Mouse (Mus musculus) hindbrain, embryonic 14.5 days (tissue): Measurements from ENCODE around the gene Pdlim7. TPM values are rescaled to one million over a fixed set of nuclear protein-coding genes. Genes with fewer than 3 reads are reported as not detected.

Source experiments
- ATAC-seq: fragments of 200-750 bp; cut with Nextera tagmentation; 2 replicates; pipeline ENCODE4 v1.8.0; 2017; ENCODE audit warnings: moderate number of reproducible peaks, mild to moderate bottlenecking, moderate TSS enrichment, moderate library complexity; ENCODE audit not compliant: low FRiP score
- DNase-seq: peaks from one replicate; pipeline ENCODE4 v3.0.0-alpha.2; 2015; ENCODE audit warnings: low spot score
- H3K27ac ChIP-seq: fragments of 300-500 bp; sonication (generic); 2 replicates; pipeline ENCODE4 v1.5.1; 2014; ENCODE audit warnings: mild to moderate bottlenecking, moderate library complexity
- H3K27me3 ChIP-seq: fragments of 300-500 bp; sonication (generic); 2 replicates; pipeline ENCODE4 v1.6.1; 2014; ENCODE audit warnings: mild to moderate bottlenecking, low read length, mixed read lengths; ENCODE audit not compliant: control insufficient read depth, insufficient read depth
- H3K36me3 ChIP-seq: fragments of 300-500 bp; sonication (generic); replicated peaks from 2 replicates; pipeline ENCODE4 v1.6.1; 2014; ENCODE audit not compliant: control insufficient read depth, insufficient read depth
- H3K4me1 ChIP-seq: fragments of 300-500 bp; sonication (generic); replicated peaks from 2 replicates; pipeline ENCODE4 v1.6.1; 2014; ENCODE audit warnings: antibody characterized with exemption, low read length, mixed read lengths; ENCODE audit not compliant: control insufficient read depth, insufficient read depth
- H3K4me2 ChIP-seq: fragments of 300-500 bp; sonication (generic); replicated peaks from 2 replicates; pipeline ENCODE4 v1.6.1; 2014; ENCODE audit warnings: mild to moderate bottlenecking, moderate library complexity
- H3K4me3 ChIP-seq: fragments of 300-500 bp; sonication (generic); replicated peaks from 2 replicates; pipeline ENCODE4 v1.5.1; 2014; ENCODE audit warnings: mild to moderate bottlenecking, low read length
- H3K9ac ChIP-seq: fragments of 300-500 bp; sonication (generic); 2 replicates; pipeline ENCODE4 v1.6.1; 2014
- H3K9me3 ChIP-seq: fragments of 300-500 bp; sonication (generic); 2 replicates; pipeline ENCODE4 v1.6.1; 2016; ENCODE audit warnings: low read length; ENCODE audit not compliant: control insufficient read depth
- WGBS: fragments of 180-500 bp; shearing (Covaris S2); extraction: QIAGEN DNeasy Blood & Tissue Kit; methylation state at CpG from one replicate; pipeline ENCODE4 v1.1.7; 2014; 5-methylcytosine and 5-hydroxymethylcytosine counted together
- polyA plus RNA-seq: library from polyadenylated mRNA; unstranded; fragments of >200 nt; fragmentation: Nextera tagmentation; extraction: Ambion mirVana; gene quantifications from 2 replicates; pipeline ENCODE4 v1.2.1, GENCODE M21; 2014

Gene Pdlim7
- polyA plus RNA-seq, 1 experiment from 2014 or later = 139 TPM

DNA sequence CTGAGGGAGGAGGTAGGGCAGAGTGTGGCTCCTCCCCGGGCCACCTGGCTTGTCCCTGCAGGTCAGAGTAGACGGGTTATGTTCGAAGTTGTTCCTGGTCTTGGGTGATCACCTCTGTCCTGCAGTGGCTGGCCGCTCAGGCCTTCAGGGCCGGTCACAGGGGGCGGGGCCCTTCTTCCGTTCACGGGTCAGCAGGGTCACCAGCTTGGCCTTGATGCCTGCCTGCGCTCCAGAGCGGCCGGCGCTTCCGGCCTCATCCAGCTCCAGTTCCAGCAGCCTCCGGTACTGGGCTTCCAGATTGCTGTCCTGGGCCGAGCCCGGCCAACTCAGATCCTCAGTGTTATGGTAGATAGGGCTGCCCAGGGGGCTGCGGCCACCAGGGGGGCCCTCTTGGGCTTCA lies 9.8 kb upstream of the Pdlim7 start:
- no peak for ATAC-seq
- Histone ChIP-seq H3K4me2 (no peak overlapping the region), H3K9me3 (no peaks in the 10 kb centered on the region), H3K27me3 (no peaks in the 10 kb centered on the region), H3K4me3 (no peak overlapping the region), H3K9ac (no peak overlapping the region), H3K36me3 (no peaks in the 10 kb centered on the region), H3K4me1 (no peaks in the 10 kb centered on the region), H3K27ac (no peak overlapping the region)
- DNase-seq = no peak
- WGBS = 68% methylated on average over 17 of the region's 17 CpGs

DNA sequence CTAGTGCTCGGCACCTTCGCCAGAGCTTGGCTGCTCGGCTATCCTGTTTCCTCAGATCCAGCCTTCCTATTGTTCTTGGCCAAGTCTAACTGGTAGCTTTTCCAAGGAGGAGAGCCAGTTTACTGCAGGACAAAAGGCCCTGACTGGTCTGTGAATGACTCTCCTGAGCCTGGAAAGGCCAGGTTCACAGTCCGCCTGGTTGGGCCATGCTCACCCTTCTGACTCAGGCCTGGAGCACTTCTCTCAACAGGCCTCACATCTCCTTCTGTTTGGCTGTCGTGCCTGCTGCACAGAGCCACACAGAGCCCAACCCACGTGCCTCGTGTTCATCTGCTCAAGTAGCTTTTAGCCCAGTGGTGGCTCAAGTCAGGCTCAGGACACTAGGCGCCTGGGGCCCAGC lies 9.3 kb upstream of the Pdlim7 start:
- no peaks in the 10 kb centered on the region for H3K27me3 ChIP-seq
- no peaks in the 10 kb centered on the region for H3K9me3 ChIP-seq
- H3K4me3 ChIP-seq = no peak overlapping the region
- no peak overlapping the region for H3K4me2 ChIP-seq
- no peaks in the 10 kb centered on the region for H3K36me3 ChIP-seq
- DNase-seq = no peak
- no peak overlapping the region for H3K27ac ChIP-seq
- H3K9ac ChIP-seq = no peak overlapping the region
- no peak for ATAC-seq
- WGBS = 68% methylated on average over 8 of the region's 8 CpGs
- H3K4me1 ChIP-seq = no peaks in the 10 kb centered on the region

DNA sequence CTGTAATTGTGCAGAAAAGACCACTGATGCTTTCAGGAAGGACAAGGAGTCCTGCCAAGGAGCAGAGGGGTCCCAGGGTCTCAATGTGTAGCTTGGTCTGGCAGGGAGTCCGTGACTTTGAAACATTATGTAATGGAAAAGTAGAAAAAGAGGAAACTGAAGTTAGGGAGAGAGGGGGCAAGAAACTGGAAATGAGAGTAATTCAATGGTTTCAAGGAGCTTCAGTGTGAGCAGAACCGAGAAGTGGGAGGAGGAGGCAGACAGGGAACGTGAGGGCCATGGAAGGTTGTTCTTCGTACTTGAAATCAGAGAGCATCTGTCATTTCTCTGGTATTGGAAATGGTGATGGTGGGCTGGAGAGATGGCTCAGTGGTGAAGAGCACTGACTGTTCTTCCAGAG lies 6.1 kb upstream of the Pdlim7 start:
- Histone ChIP-seq H3K9me3 (no peaks in the 10 kb centered on the region), H3K4me2 (no peak overlapping the region), H3K36me3 (no peaks in the 10 kb centered on the region), H3K27me3 (no peaks in the 10 kb centered on the region), H3K27ac (no peak overlapping the region), H3K9ac (no peak overlapping the region), H3K4me3 (no peak overlapping the region), H3K4me1 (no peaks in the 10 kb centered on the region)
- ATAC-seq (no peak), DNase-seq (no peak)
- WGBS = 83% methylated on average over 4 of the region's 4 CpGs

DNA sequence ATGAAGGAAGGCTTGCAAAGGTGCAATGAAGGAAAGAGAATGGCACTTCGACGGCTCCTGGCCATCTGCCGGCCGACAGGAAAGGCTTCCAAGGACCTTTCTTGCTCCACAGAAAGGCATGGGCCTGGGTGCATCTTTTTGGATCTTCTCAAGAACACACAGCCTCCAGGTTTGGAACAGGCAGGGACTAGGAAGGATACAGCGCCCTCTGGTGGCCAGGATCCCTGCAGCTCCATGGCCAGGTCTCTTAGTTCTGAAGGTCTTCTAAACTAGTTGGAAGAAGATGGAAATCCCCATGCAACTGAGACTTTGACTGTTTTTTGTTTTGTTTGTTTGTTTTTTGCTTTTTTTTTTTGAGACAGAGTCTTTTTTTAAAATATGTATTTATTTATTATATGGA lies 3.5 kb upstream of the Pdlim7 start:
- ATAC-seq (no peak), DNase-seq (peak; percentile 91)
- WGBS = 6% methylated on average over 5 of the region's 5 CpGs
- H3K36me3 ChIP-seq = no peaks in the 10 kb centered on the region
- no peak overlapping the region for H3K9ac ChIP-seq
- H3K27me3 ChIP-seq = no peaks in the 10 kb centered on the region
- H3K4me1 ChIP-seq = peaks cover 14% of the 10 kb centered on the region
- H3K9me3 ChIP-seq = no peaks in the 10 kb centered on the region
- H3K27ac ChIP-seq = no peak overlapping the region
- H3K4me2 ChIP-seq = no peak overlapping the region
- H3K4me3 ChIP-seq = no peak overlapping the region

DNA sequence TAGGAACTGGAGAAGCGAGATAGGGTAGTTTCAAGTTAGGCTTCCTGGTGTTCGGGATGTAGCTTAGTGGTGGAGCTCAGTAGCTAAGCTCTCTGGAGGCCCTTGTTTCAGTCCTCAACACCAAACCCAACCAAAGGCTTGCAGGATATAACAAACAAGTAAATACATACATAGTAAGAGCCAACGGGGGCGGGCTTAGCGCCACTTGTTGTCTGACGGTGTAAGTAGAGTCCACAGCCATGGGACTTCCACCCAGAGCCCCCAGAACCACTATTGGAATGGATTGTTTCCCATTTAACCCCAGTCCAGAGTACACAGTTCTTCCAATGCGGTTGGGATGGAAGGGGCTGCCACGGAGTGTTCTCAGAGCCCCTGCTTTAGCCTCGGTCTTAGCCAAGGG lies 352 bp upstream of the Pdlim7 start:
- no peak for ATAC-seq
- H3K9ac ChIP-seq = peak overlapping the region; percentile 93
- H3K36me3 ChIP-seq = peaks cover 12% of the 10 kb centered on the region
- H3K9me3 ChIP-seq = no peaks in the 10 kb centered on the region
- H3K4me1 ChIP-seq = peaks cover 31% of the 10 kb centered on the region
- H3K27me3 ChIP-seq = no peaks in the 10 kb centered on the region
- peak overlapping the region; percentile 86; the same call in 1 of the 2 replicates for H3K27ac ChIP-seq
- peak overlapping the region; percentile 85 for H3K4me3 ChIP-seq
- DNase-seq = no peak
- peak overlapping the region; percentile 78 for H3K4me2 ChIP-seq
- WGBS = 39% methylated on average over 9 of the region's 9 CpGs

DNA sequence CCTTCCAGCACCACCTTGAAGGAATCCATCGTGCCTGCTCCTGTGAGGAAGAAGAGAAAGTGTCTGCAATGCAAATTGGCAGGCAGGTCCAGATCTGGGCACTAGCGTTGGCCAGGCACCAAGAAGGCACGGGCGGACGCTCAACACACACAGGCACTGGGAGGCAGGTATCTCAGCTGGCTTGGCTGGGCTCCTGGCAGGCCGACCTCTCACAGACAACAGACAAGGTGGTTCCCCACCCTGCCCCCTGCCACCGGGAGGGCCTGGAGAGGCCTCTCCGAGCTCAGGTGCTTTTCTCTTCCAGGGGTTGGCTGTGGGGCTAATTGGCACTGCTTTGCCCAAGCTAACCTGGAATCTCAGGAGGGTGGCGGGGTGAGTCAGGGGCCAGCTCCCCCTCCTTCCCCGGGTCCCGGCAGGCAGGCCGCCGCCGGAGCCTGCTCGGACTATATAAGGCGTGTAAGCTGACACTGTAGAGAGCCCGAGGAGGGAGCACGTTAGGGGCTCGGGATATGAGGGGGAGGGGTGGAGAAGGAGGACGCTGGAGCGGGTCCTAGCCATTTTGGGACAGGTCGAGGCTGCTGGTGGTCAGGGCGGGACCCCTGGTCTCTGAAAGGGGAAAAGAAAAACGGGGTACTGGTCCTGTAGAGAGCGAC lies 971 bp downstream of the Pdlim7 start:
- H3K27me3 ChIP-seq = no peaks in the 10 kb centered on the region
- no peaks in the 10 kb centered on the region for H3K9me3 ChIP-seq
- peak overlapping the region; percentile 78 for H3K4me2 ChIP-seq
- peak; percentile 32 for ATAC-seq
- H3K9ac ChIP-seq = peak overlapping the region; percentile 93
- H3K4me3 ChIP-seq = peak overlapping the region; percentile 85
- DNase-seq = no peak
- peaks cover 31% of the 10 kb centered on the region for H3K4me1 ChIP-seq
- H3K27ac ChIP-seq = peak overlapping the region; percentile 86
- peaks cover 25% of the 10 kb centered on the region for H3K36me3 ChIP-seq
- WGBS = 1% methylated on average over 25 of the region's 25 CpGs

DNA sequence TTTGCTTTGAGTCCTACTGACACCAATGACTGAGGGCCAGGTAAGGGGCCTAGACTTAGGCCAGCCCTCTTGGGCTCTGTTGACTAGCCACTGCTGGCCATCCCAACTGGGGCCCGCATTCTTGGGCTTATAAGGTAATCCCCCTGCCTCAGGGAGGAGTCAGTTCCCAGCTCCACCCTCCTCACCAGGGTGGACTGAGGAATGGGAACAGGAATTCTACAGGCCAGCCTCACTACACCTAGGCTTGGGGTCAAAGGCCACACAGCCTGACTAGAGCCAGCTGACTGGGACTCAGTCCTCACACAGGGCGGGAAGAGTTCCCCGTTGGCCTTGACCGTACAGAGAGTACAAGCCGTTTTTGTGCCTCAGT lies 2.0 kb downstream of the Pdlim7 start:
- H3K9ac ChIP-seq = peak overlapping the region; percentile 39
- H3K9me3 ChIP-seq = no peaks in the 10 kb centered on the region

DNA sequence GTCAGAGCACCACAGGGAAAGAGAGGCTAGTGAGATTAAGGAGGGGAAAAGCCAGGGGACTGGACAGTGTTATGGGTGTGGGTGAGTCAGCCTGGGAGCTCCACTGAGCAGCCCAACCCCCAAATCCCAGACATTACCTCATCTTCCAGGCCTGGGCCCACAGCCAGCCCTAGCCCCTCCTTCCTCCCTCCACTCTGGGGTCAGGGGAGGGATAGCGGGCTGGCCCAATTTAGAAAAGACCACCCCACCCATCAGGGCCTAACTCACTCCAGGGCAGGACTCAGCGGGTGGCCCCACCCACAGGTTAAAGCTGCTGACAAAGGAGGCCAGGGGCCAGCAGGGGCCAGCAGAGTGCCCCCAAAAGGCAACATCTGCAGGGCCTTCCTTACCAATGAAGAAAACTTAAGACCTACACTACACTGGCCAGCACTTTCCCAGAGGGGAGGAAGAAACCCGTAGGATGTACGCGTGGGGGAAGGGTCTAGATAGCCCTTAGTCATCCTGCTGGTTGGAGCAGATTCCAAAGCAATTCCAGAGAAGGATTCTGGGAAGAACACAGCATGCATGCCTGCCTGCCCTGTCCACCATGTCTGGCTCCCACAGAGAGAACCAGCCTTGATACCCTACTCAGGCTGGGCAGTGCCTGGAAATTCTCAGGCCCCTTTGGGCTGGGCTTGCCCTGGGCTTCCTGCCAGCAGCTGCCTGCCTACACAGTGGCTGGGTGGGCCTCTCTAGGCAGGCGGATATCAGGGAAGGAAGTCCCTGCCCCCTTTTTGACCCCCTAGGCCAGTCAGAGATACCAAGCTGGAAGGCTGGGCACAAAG lies 2.6 kb downstream of the Pdlim7 start:
- H3K9ac ChIP-seq = peak overlapping the region; percentile 39
- WGBS = 18% methylated on average over 6 of the region's 6 CpGs
- H3K4me3 ChIP-seq = peak overlapping the region; percentile 6; the same call in 1 of the 2 replicates
- peak overlapping the region; percentile 78 for H3K4me2 ChIP-seq
- DNase-seq (peak; percentile 59), ATAC-seq (peak; percentile 42; the same call in 1 of the 2 replicates)
- peaks cover 31% of the 10 kb centered on the region for H3K4me1 ChIP-seq
- peaks cover 41% of the 10 kb centered on the region for H3K36me3 ChIP-seq
- H3K27me3 ChIP-seq = no peaks in the 10 kb centered on the region
- H3K27ac ChIP-seq = peak overlapping the region; percentile 74
- no peaks in the 10 kb centered on the region for H3K9me3 ChIP-seq

More for the DNA sequence above, 2.0 kb downstream of the Pdlim7 start:
- 64% methylated on average over 5 of the region's 5 CpGs for WGBS
- DNase-seq = no peak
- no peak for ATAC-seq
- no peaks in the 10 kb centered on the region for H3K27me3 ChIP-seq
- peaks cover 35% of the 10 kb centered on the region for H3K36me3 ChIP-seq
- peak overlapping the region; percentile 74; the same call in 1 of the 2 replicates for H3K27ac ChIP-seq
- peak overlapping the region; percentile 6; the same call in 1 of the 2 replicates for H3K4me3 ChIP-seq
- H3K4me1 ChIP-seq = peaks cover 31% of the 10 kb centered on the region
- H3K4me2 ChIP-seq = peak overlapping the region; percentile 78

DNA sequence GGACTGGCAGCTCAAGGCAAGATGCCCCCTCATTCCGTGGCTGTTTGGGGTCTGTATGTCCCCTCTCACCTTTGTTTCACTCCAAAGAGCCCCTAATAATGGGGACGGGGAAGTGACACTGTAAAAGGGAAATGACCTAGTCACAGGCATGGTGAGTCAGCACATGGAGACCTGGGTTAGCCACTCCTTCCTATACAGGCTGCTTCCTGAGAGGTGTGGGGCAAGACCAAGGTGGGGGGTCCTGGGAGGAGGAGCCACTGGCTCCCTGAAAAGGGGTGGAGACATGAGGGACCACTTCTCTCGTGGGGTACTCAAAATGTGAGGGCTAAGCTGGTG lies 3.2 kb downstream of the Pdlim7 start:
- peaks cover 47% of the 10 kb centered on the region for H3K36me3 ChIP-seq
- H3K9ac ChIP-seq = peak overlapping the region; percentile 39; the same call in 1 of the 2 replicates

More for the DNA sequence above, 3.2 kb downstream of the Pdlim7 start:
- Histone ChIP-seq H3K4me1 (peaks cover 31% of the 10 kb centered on the region), H3K4me2 (peak overlapping the region; percentile 78; the same call in 1 of the 2 replicates), H3K4me3 (no peak overlapping the region), H3K27me3 (no peaks in the 10 kb centered on the region), H3K27ac (peak overlapping the region; percentile 59; the same call in 1 of the 2 replicates), H3K9me3 (no peaks in the 10 kb centered on the region)
- ATAC-seq = no peak
- WGBS = 39% methylated on average over 3 of the region's 3 CpGs
- no peak for DNase-seq
